Mouse (Mus musculus): ENCODE measurements around the gene Rere. TPM values are rescaled to one million over a fixed set of nuclear protein-coding genes. Genes with fewer than 3 reads are reported as not detected.

Gene Rere
- polyA plus RNA-seq (2012; rRNA removed; ENCODE audit: low replicate concordance) = 23.5 and 50.0 TPM in 2 replicates

GRCm38 (mm10) chr4:150281018-150281761 lies at the start of gene Rere:
Rere (plus strand) TSS chr4:150281646.

GRCm38 (mm10) chr4:150236521-150237481 lies 44.6 kb upstream of the Rere start, which contains the start of gene Eno1:
Eno1 (plus strand) TSS chr4:150236721.

GRCm38 (mm10) chr4:150651390-150652277 lies 370.2 kb downstream of the Rere start, which contains the start of gene Slc45a1:
Slc45a1 (minus strand) TSS chr4:150652174.

Other genes starting within 250 kb of the Rere start
- gene Gpr157, start 194.3 kb upstream of the Rere start, polyA plus RNA-seq (2012; rRNA removed; ENCODE audit: low replicate concordance) = 3.2 and 3.3 TPM in 2 replicates
- gene Slc2a5, start 162.4 kb upstream of the Rere start, polyA plus RNA-seq (2012; rRNA removed; ENCODE audit: low replicate concordance) = 29.8 and 31.5 TPM in 2 replicates
- not detected in 2 replicates for gene Slc2a7, start 132.7 kb upstream of the Rere start, polyA plus RNA-seq (2012; rRNA removed; ENCODE audit: low replicate concordance)
- not detected in 2 replicates for gene Car6, start 80.3 kb upstream of the Rere start, polyA plus RNA-seq (2012; rRNA removed; ENCODE audit: low replicate concordance)
- gene Eno1, start 44.9 kb upstream of the Rere start, polyA plus RNA-seq (2012; rRNA removed; ENCODE audit: low replicate concordance) = 449 and 1,166 TPM in 2 replicates